Mouse (Mus musculus) right cerebral cortex, postnatal 10 days (tissue): Measurements from ENCODE around the gene Pcyt2.

Source experiments
- DNase-seq, 2 experiments: peaks; one replicate each; pipeline ENCODE4 v3.0.0; 2021; ENCODE audit warnings: low spot score in 2 of 2

Pcyt2 gene

GRCm38 (mm10) chr11:120632559-120633519, 15.1 kb upstream of the Pcyt2 start:
- peak; percentile 78 to 82 for DNase-seq

DNA sequence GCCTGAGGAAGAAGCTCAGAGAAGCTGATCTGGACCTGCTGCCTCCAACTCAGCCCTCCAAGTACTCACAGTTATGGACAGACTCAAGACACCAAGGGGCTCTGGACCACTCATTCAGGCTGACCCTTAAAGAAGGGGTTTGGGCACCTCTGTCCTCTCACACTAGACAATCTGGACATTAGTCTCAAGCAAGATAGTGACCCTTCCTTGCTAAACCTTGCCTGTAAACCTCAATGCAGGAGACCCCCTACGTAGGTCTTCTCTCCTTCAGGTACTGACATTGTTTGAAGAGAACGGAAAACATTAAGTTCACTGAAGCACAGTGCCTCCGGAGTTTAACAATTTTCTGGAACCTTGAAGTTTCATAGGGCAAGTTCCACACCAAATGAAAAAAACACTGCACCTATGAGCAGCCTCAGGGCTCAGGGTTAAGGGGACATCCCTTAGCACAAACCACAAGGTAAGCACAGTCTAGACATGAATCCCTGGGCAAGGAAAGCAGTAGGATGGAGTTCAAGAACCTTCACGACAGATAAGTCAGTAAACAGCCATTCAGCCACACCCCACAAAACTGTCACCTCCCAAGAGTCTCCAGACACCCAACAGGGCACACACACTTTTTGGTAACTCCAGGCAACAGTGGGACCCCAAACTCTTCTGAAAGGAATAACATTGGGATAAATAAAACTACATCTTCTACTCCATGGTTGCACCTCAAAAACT, 14.2 kb upstream of the Pcyt2 start:
- DNase-seq = no peak

DNA sequence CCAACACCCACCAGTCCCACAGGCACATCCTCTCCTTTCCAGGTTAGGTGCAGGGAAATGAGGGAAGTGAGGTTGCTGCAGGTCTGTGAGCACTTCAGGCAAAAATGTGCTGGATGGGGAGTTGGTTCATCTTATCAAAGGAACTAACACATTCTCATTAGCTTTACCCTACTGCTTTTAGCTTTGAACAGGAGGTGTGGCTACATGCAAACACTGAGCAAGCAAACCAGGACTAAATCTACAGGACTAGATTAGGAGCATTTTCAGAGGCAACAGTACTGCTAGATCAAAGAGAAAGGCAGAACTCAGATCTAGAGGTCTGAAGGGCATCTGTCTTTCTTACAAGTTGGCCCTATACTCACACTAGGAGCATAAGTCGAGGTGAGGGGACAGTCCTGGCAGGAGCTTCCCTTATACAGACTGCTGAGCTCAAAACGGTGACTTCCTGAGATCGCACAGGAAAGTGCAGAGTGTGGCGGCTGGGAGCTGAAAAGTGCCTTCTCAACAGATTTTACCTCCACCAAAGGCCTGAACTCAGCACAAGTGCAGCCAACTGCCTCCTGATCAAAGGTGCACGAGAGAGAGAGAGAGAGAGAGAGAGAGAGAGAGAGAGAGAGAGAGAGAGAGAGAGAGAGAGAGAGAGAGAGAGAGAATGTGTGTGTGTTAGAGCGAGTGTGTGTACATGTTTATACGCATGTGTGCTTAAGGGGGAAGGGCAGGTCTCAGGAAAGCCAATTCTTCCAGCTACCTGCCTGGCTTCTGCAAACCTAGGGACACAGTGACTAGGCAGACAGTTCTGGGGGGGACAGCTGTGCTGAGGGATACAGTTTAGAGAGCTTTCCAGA, 13.4 kb upstream of the Pcyt2 start:
- DNase-seq = peak in 1 of 2 experiments; percentile 26

- peak in 1 of 2 experiments; percentile 35 for DNase-seq
These were observed 12.7 kb upstream of the Pcyt2 start for GRCm38 (mm10) chr11:120630401-120630871.

DNA sequence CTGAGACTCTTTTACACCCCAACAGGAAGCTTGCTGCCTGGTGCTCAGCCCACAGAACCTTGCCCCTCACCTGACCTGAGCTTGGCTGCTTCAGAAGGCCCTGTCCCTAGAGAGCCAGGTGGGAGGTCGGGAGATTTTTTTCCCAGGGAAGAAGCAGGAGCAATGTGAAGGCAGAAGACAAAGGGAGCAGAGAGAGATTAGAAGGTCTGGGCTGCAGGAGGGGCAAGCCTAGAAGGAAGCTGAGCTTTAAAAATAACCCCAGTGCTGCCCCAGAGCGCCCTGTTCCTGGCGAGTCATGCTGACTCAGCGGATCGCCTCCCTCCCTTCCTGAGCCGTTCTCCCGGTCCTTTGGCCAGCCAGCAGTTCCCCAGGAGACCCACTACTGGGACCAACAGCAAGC, 12.2 kb upstream of the Pcyt2 start:
- DNase-seq = no peak

DNA sequence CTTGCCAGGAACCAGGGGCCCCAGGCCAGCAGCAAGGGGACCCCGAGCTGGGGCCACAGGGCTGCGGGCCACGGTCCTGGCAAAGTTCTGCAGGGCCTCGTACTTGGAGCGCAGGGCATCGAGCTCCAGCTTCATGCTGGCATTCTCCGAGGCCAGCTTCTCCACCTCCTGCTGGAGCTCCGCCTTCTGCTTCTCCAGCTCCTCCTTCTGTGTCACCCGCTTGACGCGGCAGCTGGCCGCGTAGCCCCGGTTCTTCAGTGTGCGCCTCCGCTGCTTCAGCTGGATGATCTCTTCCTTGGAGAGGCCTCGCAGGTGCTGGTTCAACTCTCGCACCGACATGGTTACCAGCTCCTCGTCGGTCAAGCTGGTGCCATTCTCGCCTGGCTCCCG, 11.6 kb upstream of the Pcyt2 start:
- DNase-seq = no peak

DNA sequence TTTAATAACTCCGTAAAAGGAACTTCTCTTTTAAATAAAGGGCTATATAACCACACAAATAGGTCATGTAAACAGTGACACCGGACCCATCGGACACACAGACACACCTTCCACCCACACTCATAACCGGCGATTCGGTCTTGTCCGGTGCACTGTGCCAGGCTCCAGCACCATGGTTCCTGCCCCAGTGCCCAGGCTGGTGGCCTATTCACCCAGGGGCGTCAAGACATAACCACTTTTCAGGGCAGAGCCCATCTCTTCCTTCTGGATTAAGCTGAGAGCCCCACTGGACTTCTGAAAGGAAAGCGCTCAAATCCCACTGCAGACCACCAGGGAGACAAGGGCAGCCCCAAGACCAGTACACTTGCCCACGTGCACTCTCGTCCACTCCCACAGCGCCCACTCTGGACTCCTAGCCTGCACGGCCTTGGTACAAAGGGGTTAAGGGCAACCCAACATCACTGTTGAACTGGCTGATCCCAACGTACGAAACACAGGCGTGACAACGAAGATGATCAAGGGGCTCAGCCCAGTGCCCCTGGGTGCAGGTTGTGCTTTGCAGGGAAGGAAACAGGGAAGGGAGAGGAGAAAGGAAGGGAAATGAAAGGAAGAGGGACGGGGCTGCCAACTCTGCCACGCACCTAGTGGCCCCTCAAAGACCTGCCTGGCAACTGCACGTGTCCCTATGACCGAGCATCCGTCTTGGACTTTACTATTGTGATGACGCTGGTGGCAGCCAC, 11.0 kb upstream of the Pcyt2 start:
- DNase-seq = peak in 1 of 2 experiments; percentile 28

DNA sequence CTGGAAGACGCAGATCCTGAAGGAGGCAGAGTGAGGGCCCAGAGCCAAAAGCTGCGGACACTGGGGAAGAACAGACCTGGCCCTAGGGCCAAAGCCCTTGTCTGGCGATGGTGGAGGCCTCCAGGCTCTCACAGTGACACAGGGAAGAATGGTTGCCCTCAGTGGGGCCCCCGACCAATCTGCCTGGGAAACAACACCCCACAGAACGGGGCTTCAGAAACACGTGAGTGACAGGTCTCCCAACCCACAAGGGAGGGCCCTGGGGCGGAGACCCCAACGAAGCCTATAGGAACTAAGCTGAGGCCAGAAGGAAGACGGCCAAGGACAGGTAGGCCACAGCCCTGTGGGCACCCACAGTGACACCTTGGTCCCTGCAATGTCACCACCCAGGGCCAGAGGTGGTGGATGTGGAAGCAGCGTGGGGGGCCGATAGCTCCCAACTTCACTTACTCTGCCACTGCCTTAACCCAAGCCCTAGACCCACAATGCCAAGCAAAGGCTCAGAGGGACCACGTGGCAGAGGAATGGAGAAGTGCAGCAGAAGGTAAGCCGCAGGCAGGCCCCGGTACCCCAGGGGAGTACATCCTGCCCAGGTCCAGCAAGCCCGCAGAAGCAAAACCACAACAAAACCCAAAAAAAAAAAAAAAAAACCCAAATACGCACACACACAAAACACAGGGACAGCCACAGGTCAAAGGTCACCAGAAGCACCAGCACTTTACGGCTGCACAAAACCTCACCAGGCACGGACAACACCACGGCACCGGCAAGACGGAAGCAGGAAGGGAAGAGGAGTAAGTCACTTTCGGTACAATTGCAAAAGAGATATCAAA, 9.9 kb upstream of the Pcyt2 start:
- DNase-seq = peak in 1 of 2 experiments; percentile 44

GRCm38 (mm10) chr11:120626785-120627467, 9.2 kb upstream of the Pcyt2 start:
- peak in 1 of 2 experiments; percentile 22 for DNase-seq

DNA sequence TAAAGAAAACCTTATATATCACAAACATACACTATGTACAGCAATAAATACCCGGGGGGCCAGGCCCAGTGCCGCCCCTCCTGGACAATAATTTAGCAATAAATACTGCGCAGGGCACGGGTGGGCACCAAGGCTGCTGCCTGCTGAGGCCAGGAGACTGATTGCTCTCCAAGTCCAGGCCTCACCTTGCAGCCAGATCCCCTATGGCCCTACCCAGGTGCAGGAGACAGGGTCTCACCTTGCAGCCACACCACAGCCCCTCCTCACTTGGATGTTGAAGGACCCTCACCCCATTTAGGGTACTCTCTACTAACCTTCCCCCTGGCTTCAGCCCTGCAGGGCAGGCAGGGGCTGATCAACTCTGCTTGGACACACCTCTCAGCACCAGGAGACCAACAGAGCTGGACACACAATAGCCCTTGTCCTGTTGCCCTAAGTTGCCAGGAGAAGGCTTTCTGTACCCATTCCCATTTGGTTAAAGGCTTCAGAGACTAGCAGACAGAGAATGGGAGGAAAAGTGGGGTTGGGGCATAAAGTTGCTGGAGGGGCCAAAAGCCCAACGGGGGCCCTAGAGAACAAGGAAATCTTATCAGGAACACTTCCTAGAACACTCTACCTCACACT, 7.5 kb upstream of the Pcyt2 start, which contains the start of gene Sirt7:
Sirt7 (minus strand) TSS at position 89 of the 624 bp plus-strand sequence.
- no peak for DNase-seq

DNA sequence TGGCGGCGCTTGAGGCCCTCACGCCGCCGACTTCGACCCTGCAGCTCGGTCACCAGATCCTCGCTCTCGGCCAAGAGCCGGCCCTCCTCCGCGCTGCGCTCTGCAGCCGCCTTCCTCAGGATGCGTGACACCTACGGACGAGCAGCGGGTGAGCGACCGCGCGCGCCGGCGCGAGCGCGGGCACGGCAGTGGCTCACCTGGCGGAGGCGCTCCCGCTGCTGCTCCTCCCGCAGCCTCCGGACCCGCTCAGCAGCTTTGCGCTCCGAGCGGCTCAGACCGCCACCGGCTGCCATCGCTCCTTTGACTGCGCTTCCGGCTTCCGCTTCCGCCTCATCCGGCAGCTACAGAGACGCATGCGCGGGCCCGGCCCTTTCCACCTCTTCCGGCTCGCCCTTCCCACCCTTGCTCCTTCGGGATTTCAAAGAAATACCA, 7.0 kb upstream of the Pcyt2 start:
- DNase-seq = peak; percentile 92 to 93

DNA sequence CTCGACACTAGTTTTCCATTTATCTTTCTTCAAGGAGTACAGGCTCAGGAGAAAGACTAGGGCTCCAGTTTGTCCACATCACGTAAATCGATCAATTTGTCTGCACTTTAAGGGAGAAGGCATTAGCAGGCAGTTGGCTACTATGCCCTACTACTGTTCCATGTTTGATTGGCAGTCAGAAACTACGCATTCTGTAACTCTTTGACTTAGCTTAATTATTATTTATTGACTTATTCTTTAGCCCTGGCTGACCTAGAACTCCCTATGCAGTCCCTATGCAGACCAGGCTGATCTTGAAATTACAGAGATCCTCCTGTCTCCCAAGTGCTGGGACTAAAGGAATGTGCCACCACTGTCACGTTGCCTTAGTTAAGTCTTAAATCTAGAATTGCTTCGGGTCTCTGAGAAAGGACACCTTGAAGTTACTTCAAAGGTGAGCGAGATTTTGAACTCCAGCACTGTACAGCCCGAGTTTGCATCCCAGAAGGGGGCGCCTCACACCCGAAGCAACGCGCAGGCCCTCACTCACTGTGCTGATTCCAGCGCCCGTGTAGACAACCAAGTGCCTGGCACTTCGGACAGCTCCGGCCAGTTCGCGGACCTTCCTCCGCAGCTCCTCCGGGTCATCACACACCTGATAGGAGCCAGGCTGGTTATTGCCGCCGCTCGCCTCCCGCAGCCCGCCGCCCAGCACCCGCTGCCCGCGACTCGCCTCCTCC, 6.4 kb upstream of the Pcyt2 start:
- peak; percentile 75 to 79 for DNase-seq

- no peak for DNase-seq
These were observed 5.1 kb upstream of the Pcyt2 start for GRCm38 (mm10) chr11:120622805-120623204.

- peak in 1 of 2 experiments; percentile 26 for DNase-seq
These were observed 2.5 kb upstream of the Pcyt2 start for GRCm38 (mm10) chr11:120620195-120620594.

DNA sequence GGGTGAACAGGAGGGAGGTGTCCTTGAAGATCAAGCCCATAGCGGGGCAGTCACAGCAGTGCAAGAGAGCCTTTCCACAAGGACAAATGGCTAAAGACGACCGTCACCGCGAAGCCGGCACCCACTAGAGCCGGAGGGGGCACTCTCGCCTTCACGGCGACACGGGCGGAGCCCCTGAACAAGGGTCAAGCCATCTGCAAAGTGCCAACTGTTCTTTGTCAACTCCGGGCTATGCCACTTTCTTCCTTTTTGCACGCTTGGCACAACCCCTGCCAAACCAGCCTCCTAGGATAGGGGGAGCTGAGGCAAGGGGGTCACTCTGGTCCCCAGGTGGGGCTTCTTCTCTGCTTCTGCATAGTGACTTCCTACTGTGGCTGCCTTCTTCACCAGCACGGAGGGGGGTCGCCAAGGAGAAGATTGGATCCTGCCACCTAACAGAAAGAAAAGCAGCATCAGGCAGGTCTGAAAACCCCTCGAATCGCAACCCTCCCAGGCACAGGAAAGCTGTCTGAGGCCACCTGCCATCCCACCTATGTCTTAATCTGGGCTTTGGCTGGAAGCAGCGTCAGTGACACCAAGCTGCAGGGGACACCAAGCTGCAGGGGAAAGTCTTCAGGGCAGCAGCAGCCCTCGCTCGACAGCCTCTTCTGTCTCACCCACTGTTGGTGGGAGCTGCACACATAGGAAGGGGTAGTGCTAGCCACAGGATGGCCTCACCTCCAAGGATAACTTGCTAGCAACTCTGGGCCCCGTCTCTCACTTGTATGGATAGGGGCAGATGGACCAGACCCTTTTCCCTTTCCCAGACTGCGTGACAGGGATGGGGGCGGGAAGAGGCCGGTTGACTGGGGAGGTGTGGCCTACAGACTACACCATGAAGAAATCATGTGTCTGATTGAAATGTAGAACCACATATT, 1.1 kb upstream of the Pcyt2 start:
- peak in 1 of 2 experiments; percentile 37 for DNase-seq

GRCm38 (mm10) chr11:120616617-120617294, 980 bp downstream of the Pcyt2 start:
- peak in 1 of 2 experiments; percentile 32 for DNase-seq
